In genomic region chr7:78578111-78578460, GRCm38 (mm10) we compare ENCODE assay signal across 8 mouse cellular contexts.
DNase-seq lines count a peak whose midpoint lies in the region; ATAC-seq and TF ChIP-seq lines count a peak whose summit lies in the region.

No protein-coding gene starts in this region.

- no peak for TF ChIP-seq CTCF in forebrain, postnatal 0 days (IDR thresholded peaks at IDR 0.05; ENCODE audit: low read depth)

- H3K9me3 ChIP-seq in forebrain, postnatal 0 days (ENCODE audit: low read length) = no peaks in the 10 kb centered on the region
- H3K9me3 ChIP-seq in limb, embryonic 13.5 days = no peaks in the 10 kb centered on the region
- H3K9me3 ChIP-seq in neural tube, embryonic 12.5 days = no peaks in the 10 kb centered on the region

- no peaks in the 10 kb centered on the region for H3K36me3 ChIP-seq in forebrain, postnatal 0 days (ENCODE audit: insufficient read depth)
- no peaks in the 10 kb centered on the region for H3K36me3 ChIP-seq in limb, embryonic 13.5 days
- H3K36me3 ChIP-seq in neural tube, embryonic 12.5 days = no peaks in the 10 kb centered on the region

- H3K4me1 ChIP-seq in forebrain, postnatal 0 days (ENCODE audit: insufficient read depth) = peaks cover 15% of the 10 kb centered on the region; the same call in 1 of the 2 replicates
- peaks cover 25% of the 10 kb centered on the region for H3K4me1 ChIP-seq in limb, embryonic 13.5 days
- H3K4me1 ChIP-seq in neural tube, embryonic 12.5 days = peaks cover 16% of the 10 kb centered on the region

- ATAC-seq in forebrain, postnatal 0 days = peak; percentile 50
- no peak for ATAC-seq in limb, embryonic 13.5 days (ENCODE audit: low FRiP score, low read depth)
- peak; percentile 74 for ATAC-seq in neural tube, embryonic 12.5 days (ENCODE audit: low FRiP score, low read depth)

- H3K27ac ChIP-seq in forebrain, postnatal 0 days (ENCODE audit: low read depth, low read length) = peak overlapping the region; percentile 93
- no peak overlapping the region for H3K27ac ChIP-seq in limb, embryonic 13.5 days
- H3K27ac ChIP-seq in neural tube, embryonic 12.5 days = peak overlapping the region; percentile 47; the same call in 1 of the 2 replicates

- peak; percentile 48 for DNase-seq in layer of hippocampus, adult 11-12 months (ENCODE audit: low spot score)
- no peak for DNase-seq in layer of hippocampus, adult 9-10 months (ENCODE audit: low spot score)
- peak; percentile 68 to 73 for DNase-seq in cerebellum, adult 18-20 months
- DNase-seq in forebrain, postnatal 0 days = peak; percentile 78
- DNase-seq in urinary bladder, postnatal 14 days (ENCODE audit: low spot score) = no peak
- no peak for DNase-seq in spleen, adult 12 weeks (ENCODE audit: low spot score)

- H3K4me2 ChIP-seq in forebrain, postnatal 0 days (ENCODE audit: low read depth) = peak overlapping the region; percentile 81
- H3K4me2 ChIP-seq in limb, embryonic 13.5 days (replicated peaks) = peak overlapping the region; percentile 77
- H3K4me2 ChIP-seq in neural tube, embryonic 12.5 days (replicated peaks) = peak overlapping the region; percentile 83

- 3% methylated on average over 19 of the region's 23 CpGs for WGBS in forebrain, postnatal 0 days
- WGBS in limb, embryonic 13.5 days = 1% methylated on average over 19 of the region's 23 CpGs
- under 1% methylated on average over 19 of the region's 23 CpGs for WGBS in neural tube, embryonic 12.5 days

- H3K4me3 ChIP-seq in forebrain, postnatal 0 days (ENCODE audit: low read depth, low read length) = peak overlapping the region; percentile 79
- peak overlapping the region; percentile 47 for H3K4me3 ChIP-seq in limb, embryonic 13.5 days
- H3K4me3 ChIP-seq in neural tube, embryonic 12.5 days = peak overlapping the region; percentile 52

- no peaks in the 10 kb centered on the region for H3K27me3 ChIP-seq in forebrain, postnatal 0 days (ENCODE audit: insufficient read depth, low read length)
- peaks cover 100% of the 10 kb centered on the region for H3K27me3 ChIP-seq in limb, embryonic 13.5 days
- H3K27me3 ChIP-seq in neural tube, embryonic 12.5 days (replicated peaks) = peaks cover 19% of the 10 kb centered on the region

- peak overlapping the region; percentile 84 for H3K9ac ChIP-seq in forebrain, postnatal 0 days
- peak overlapping the region; percentile 51; the same call in 1 of the 2 replicates for H3K9ac ChIP-seq in limb, embryonic 13.5 days
- peak overlapping the region; percentile 72 for H3K9ac ChIP-seq in neural tube, embryonic 12.5 days

Comparison
In these comparisons a context has a peak if more than half of its experiments do, and no peak if none do; other contexts are left out.
1. DNase-seq: peak in layer of hippocampus, adult 11-12 months (single experiment), cerebellum, adult 18-20 months (2 of 2) and forebrain, postnatal 0 days (single experiment); none in layer of hippocampus, adult 9-10 months (single experiment), urinary bladder, postnatal 14 days (single experiment) and spleen, adult 12 weeks (single experiment).
2. Peak in every context shown above with its lines, with median percentiles within 50 percentile points of each other: H3K4me2 ChIP-seq, H3K4me3 ChIP-seq and H3K9ac ChIP-seq.